Comparison of ENCODE assay signal across 10 mouse cellular contexts in genomic region chr3:79180086-79180485, GRCm38 (mm10).
A peak's percentile ranks its signal among the peaks of the same experiment; 100 is the strongest.
DNase-seq lines count a peak whose midpoint lies in the region; TF ChIP-seq lines count a peak whose summit lies in the region.
"Had no signal": no experiment of that assay in that cellular context is flagged by ENCODE, and none has a peak within 500 bp of the region (broad histone marks: within the 10 kb centered on the region; RNA-seq: fewer than 3 reads in every experiment).

No protein-coding gene starts in this region.

- peak overlapping the region; percentile 31 for H3ac ChIP-seq in myocyte (ENCODE audit: control insufficient read depth, insufficient read length)

- peak overlapping the region; percentile 98 for H3K4me2 ChIP-seq in myocyte (ENCODE audit: low read depth)
- H3K4me2 ChIP-seq: neural tube, embryonic 12.5 days had no signal

- H3K79me2 ChIP-seq in myocyte (ENCODE audit: control insufficient read depth, insufficient read depth) = peaks cover 65% of the 10 kb centered on the region

- H3K4me3 ChIP-seq in myocyte = peak overlapping the region; percentile 29
- H3K4me3 ChIP-seq: neural tube, embryonic 12.5 days had no signal

- no peaks in the 10 kb centered on the region for H3K36me3 ChIP-seq in myocyte (ENCODE audit: control insufficient read depth, insufficient read depth)
- H3K36me3 ChIP-seq: G1E; neural tube, embryonic 12.5 days had no signal

- no peaks in the 10 kb centered on the region for H3K27me3 ChIP-seq in myocyte (ENCODE audit: control insufficient read depth, insufficient read depth, insufficient read length)
- H3K27me3 ChIP-seq: neural tube, embryonic 12.5 days had no signal

- no peak for TF ChIP-seq POLR2A in myocyte (IDR thresholded peaks at IDR 0.05; ENCODE audit: insufficient read length, low read depth)

- DNase-seq in layer of hippocampus, adult 9-11 months = peak; percentile 1
- no peak for DNase-seq in layer of hippocampus, adult 18-20 months (ENCODE audit: low spot score in 2 of 2)
- peak; percentile 23 for DNase-seq in ZHBTc4 (ENCODE audit: low read depth, low spot score)
- peak; percentile 41 for DNase-seq in forelimb bud, embryonic 11.5 days (ENCODE audit: low read depth, low spot score)
- no peak for DNase-seq in adrenal gland, adult 8-10 months
- no peak for DNase-seq in T-cell, adult 2 months (ENCODE audit: low spot score)
- DNase-seq: right cerebral cortex, postnatal 14 days had no signal

TF ChIP-seq in myocyte, 11 proteins besides CTCF, POLR2A, EP300 and RAD21:
- no peak for TF ChIP-seq REST (IDR thresholded peaks at IDR 0.05; ENCODE audit: insufficient read depth, insufficient read length)
- TF ChIP-seq SRF (IDR thresholded peaks at IDR 0.05; ENCODE audit: control insufficient read depth, insufficient read length, low read depth) = no peak

Comparison
In these comparisons a context has a peak if more than half of its experiments do, and no peak if none do; other contexts are left out.
1. DNase-seq: peak in layer of hippocampus, adult 9-11 months (single experiment), ZHBTc4 (single experiment) and forelimb bud, embryonic 11.5 days (single experiment); none in layer of hippocampus, adult 18-20 months (0 of 2), adrenal gland, adult 8-10 months (single experiment) and T-cell, adult 2 months (single experiment).